Mouse (Mus musculus) megakaryocyte, embryonic 14.5 days (primary cell): ENCODE measurements around the gene Traf6. TPM values are rescaled to one million over a fixed set of nuclear protein-coding genes. Genes with fewer than 3 reads are reported as not detected.

ENCODE experiments used
- H3K27me3 ChIP-seq: replicated peaks from 2 replicates; pipeline ENCODE3; 2012; ENCODE audit warnings: inconsistent platforms
- H3K36me3 ChIP-seq: replicated peaks from 2 replicates; pipeline ENCODE3; 2012; ENCODE audit warnings: low read length, inconsistent platforms, mixed read lengths
- H3K4me1 ChIP-seq: 2 replicates; pipeline ENCODE4 v1.6.1; 2012; ENCODE audit warnings: inconsistent platforms
- H3K4me3 ChIP-seq: replicated peaks from 2 replicates; pipeline ENCODE3; 2012; ENCODE audit warnings: moderate library complexity, mild to moderate bottlenecking, inconsistent platforms
- H3K9me3 ChIP-seq: 2 replicates; pipeline ENCODE4 v1.6.1; 2012; ENCODE audit warnings: inconsistent platforms
- FLI1 ChIP-seq: IDR thresholded peaks from 2 replicates; pipeline ENCODE4 v1.6.1; 2012; ENCODE audit warnings: low read length, inconsistent platforms, mixed read lengths
- GATA1 ChIP-seq: IDR thresholded peaks from 3 replicates; pipeline ENCODE4 v1.6.1; 2012; ENCODE audit warnings: mixed read lengths, low read length, inconsistent platforms, borderline replicate concordance
- polyA plus RNA-seq: library from polyadenylated mRNA; stranded (reverse); fragments of >175 nt; gene quantifications from 2 replicates; pipeline ENCODE4 v1.2.3, GENCODE M21; 2012; ENCODE audit warnings: low replicate concordance; ENCODE audit not compliant: insufficient read depth

Gene Traf6
- polyA plus RNA-seq, 1 experiment: 0.78 TPM

DNA sequence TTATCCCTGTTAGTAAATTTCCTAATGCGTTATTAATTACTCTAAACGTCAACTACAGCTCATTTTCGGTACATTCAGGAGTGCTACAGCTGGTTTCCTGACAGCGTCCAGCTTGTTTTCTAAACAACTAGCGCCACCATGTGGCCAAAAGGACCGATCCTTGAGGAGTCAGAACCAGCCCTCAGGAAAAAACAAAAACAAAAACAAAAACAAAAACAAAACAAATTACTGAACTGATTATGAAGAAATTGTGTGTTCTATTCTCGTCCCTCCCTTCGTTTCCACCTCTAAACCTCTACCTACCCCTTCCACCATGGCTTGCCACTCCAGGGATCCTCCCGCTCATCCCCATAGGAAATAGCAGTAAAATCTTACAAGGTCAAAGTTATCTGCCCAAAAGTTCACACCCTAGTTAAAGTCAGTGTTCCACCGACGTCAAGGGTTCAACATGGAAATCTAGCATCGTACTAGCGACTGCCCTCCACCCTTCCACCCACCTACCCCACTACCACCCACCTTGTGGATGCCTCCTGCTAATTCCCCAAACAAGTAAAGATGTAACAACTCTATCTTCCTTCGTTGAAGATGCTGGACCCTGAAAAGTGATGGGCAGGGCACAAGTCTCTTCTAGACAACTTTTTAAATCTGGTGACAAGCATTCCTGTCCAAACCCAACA lies 25.2 kb upstream of the Traf6 start:
- Histone ChIP-seq H3K4me1 (peaks cover 19% of the 10 kb centered on the region), H3K36me3 (no peaks in the 10 kb centered on the region), H3K4me3 (peak overlapping the region; percentile 88), H3K9me3 (no peaks in the 10 kb centered on the region), H3K27me3 (peaks cover 13% of the 10 kb centered on the region)
- TF ChIP-seq GATA1 (no peak), FLI1 (no peak)

DNA sequence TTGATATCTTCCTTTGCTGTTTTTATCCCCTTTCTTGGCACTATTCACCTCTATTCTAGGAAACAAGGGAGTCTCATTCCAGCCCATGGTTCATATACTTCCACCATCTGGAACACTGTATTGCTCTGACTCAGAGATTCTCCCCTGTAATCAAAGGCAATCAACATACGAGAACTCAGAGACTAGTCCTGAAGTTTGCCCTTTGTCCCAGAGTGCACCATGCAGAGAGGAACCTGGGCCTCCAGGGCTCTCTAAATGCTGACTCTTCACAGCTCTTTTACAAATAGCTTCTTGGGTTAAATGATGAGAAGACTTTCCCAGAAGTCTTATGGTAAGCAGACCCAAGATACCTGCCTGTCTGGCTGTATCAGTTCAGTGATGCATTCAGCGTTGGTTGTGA lies 17.7 kb upstream of the Traf6 start:
- Histone ChIP-seq H3K36me3 (no peaks in the 10 kb centered on the region), H3K9me3 (no peaks in the 10 kb centered on the region), H3K4me3 (no peak overlapping the region), H3K27me3 (peaks cover 11% of the 10 kb centered on the region), H3K4me1 (peaks cover 9% of the 10 kb centered on the region)
- no peak for TF ChIP-seq FLI1
- no peak for TF ChIP-seq GATA1

DNA sequence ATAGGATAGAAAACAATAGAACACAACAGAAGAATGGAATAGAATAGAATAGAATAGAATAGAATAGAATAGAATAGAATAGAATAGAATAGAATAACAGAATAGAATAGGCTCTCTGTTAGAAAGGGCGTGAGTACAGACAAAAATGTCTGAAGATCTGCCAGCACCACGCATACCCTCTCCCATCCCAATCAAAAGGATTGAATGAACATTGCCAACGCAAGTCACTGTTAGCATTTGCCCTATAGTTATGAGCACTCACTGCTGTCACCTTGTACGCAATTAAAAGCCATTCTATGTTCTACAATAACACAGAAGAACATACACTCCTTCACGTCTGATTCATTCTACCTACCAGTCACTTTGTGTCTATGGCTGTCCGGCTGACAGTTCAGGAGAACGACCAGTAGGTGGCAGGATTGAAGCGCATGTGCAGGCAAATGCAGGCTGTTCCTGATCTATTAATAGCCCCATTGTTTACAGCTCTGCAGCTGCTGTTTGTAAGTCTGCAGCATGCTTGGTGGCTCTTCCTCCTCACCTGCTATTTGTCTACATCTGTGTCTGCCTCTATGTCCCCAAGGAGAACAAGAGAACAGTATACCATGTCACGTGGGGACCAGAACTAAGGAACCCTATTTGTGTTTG lies 13.0 kb upstream of the Traf6 start:
- H3K9me3 ChIP-seq: peaks cover 7% of the 10 kb centered on the region
- no peaks in the 10 kb centered on the region for H3K36me3 ChIP-seq
- peaks cover 7% of the 10 kb centered on the region for H3K27me3 ChIP-seq
- no peak for TF ChIP-seq FLI1
- TF ChIP-seq GATA1: no peak
- H3K4me1 ChIP-seq: peaks cover 17% of the 10 kb centered on the region
- H3K4me3 ChIP-seq: peak overlapping the region; percentile 47

DNA sequence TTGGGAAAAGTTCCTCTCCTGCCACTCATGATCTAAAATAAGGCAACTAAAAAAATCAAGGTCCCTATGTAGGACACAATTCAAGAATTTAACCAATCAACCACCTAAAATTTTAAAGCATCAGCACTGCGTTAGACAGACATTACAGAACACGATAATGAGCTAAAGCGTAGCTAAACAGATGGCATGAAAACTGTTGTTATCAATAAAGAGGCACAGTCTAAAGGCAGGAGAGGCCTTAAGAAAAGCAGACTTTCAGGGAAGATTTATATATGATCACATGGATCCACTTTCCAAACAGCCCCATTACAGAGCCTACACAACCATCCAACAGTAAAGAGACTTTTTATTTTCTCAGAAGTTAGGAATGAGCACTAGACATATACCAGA lies 12.5 kb upstream of the Traf6 start:
- Histone ChIP-seq H3K9me3 (peaks cover 7% of the 10 kb centered on the region), H3K4me3 (no peak overlapping the region), H3K27me3 (peaks cover 7% of the 10 kb centered on the region), H3K36me3 (no peaks in the 10 kb centered on the region), H3K4me1 (peaks cover 17% of the 10 kb centered on the region)
- TF ChIP-seq GATA1: no peak
- TF ChIP-seq FLI1: no peak

DNA sequence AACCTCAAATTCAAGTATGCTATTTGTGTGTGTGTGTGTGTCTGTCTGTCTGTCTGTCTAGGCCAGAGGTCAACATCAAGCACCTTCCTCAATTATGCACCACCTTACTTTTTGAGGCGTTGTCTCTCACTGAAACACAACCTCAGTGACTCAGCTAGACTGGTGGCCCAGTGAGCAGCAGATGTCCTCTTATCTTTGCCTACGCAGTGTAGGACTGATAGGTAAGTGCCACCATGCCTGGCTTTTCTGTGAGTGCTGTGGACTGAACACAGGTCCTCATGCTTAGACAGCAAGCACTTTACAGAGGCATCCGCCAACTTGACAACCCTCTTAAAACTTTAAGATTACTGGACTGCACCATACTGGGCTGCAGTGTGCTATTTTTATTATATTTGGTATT lies 9.5 kb upstream of the Traf6 start:
- peaks cover 7% of the 10 kb centered on the region for H3K9me3 ChIP-seq
- H3K4me3 ChIP-seq: no peak overlapping the region
- peaks cover 14% of the 10 kb centered on the region for H3K4me1 ChIP-seq
- peaks cover 10% of the 10 kb centered on the region for H3K27me3 ChIP-seq
- H3K36me3 ChIP-seq: no peaks in the 10 kb centered on the region
- no peak for TF ChIP-seq GATA1
- no peak for TF ChIP-seq FLI1

DNA sequence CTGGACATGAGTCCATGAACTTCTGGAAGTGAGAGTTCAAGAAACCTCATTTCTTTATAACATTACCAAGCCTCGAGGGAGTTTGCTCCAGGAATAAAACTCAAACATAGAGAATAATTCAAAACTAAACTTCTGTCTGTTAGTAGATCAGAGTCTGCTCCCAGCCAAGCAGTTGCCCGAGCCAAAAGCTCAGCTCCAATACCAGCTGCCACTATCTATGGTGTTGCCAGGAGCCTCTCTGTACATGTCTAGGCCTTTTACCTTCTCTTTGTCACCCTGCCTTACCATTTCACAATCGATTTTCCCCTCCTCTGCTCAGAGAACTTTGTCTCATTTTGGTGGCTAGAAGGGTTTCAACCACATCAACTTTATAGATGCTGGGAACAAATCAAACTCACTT lies 4.7 kb upstream of the Traf6 start:
- no peaks in the 10 kb centered on the region for H3K36me3 ChIP-seq
- TF ChIP-seq FLI1 (no peak), GATA1 (no peak)
- H3K4me1 ChIP-seq: peaks cover 10% of the 10 kb centered on the region

DNA sequence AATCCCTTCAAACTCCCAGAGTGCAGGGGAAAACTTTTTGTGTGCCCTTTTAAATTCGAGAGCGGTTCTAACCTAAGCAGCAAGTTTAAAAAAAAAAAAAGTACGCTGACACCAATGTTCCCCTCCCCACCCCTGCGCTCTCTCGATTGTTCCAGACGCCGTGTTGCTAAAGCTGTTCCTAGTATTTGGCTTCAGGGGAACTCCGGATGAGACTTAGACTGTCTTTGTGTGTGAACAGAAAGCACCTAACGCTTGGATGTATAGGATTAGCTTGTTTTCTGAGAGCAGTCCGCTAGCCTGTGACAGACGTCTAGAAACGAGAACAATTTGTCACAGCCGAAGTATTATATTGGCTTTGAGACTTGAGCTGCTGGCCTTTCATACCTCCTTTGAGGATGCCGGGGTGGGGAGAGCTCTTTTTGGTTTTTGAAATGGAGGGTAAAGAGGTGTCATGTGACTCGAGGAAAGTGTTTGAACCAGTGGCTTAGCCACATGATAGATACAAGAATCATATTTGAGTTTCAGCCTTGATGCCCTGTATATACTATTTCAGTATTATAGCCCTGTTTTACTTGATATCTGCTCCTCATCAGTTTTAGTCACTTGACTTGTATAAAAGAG lies 1.0 kb downstream of the Traf6 start:
- Histone ChIP-seq H3K27me3 (peaks cover 4% of the 10 kb centered on the region), H3K4me1 (peaks cover 35% of the 10 kb centered on the region), H3K4me3 (peak overlapping the region; percentile 96), H3K36me3 (peaks cover 29% of the 10 kb centered on the region), H3K9me3 (no peaks in the 10 kb centered on the region)
- TF ChIP-seq FLI1: no peak
- TF ChIP-seq GATA1: no peak

More for the DNA sequence above, 4.7 kb upstream of the Traf6 start:
- H3K4me3 ChIP-seq: no peak overlapping the region
- H3K27me3 ChIP-seq: peaks cover 12% of the 10 kb centered on the region
- H3K9me3 ChIP-seq: peaks cover 7% of the 10 kb centered on the region

DNA sequence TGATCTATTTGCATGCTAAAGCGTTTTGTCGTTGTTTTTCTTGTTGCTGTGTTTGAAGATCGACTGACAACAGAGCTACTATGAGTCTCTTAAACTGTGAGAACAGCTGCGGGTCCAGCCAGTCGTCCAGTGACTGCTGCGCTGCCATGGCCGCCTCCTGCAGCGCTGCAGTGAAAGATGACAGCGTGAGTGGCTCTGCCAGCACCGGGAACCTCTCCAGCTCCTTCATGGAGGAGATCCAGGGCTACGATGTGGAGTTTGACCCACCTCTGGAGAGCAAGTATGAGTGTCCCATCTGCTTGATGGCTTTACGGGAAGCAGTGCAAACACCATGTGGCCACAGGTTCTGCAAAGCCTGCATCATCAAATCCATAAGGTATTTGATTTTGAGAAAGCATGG lies 6.2 kb downstream of the Traf6 start:
- H3K9me3 ChIP-seq: no peaks in the 10 kb centered on the region
- no peak overlapping the region for H3K4me3 ChIP-seq
- H3K27me3 ChIP-seq: no peaks in the 10 kb centered on the region
- H3K4me1 ChIP-seq: peaks cover 25% of the 10 kb centered on the region
- TF ChIP-seq FLI1: no peak
- TF ChIP-seq GATA1: no peak
- H3K36me3 ChIP-seq: peaks cover 79% of the 10 kb centered on the region

DNA sequence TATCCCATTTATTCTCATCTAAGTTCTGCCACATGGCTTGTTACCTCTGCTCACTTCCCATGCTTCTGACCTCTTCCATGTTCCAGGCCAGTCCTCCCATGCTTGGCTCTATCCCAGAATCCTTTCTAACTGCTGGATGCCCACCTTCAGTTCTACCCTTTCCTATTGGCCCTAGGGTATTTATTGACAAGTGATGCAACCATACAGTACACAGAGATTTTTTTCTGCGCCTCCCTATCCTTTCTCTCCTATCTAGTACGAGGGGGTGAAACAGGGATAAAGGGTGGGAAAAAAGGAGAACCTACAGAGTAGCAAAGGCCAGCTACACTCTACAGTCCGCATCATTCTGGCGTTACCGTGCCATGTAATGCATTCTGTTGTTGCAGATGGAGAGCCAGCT lies 9.8 kb downstream of the Traf6 start:
- Histone ChIP-seq H3K9me3 (no peaks in the 10 kb centered on the region), H3K4me1 (no peaks in the 10 kb centered on the region), H3K36me3 (peaks cover 97% of the 10 kb centered on the region), H3K27me3 (no peaks in the 10 kb centered on the region), H3K4me3 (no peak overlapping the region)
- no peak for TF ChIP-seq FLI1
- no peak for TF ChIP-seq GATA1

DNA sequence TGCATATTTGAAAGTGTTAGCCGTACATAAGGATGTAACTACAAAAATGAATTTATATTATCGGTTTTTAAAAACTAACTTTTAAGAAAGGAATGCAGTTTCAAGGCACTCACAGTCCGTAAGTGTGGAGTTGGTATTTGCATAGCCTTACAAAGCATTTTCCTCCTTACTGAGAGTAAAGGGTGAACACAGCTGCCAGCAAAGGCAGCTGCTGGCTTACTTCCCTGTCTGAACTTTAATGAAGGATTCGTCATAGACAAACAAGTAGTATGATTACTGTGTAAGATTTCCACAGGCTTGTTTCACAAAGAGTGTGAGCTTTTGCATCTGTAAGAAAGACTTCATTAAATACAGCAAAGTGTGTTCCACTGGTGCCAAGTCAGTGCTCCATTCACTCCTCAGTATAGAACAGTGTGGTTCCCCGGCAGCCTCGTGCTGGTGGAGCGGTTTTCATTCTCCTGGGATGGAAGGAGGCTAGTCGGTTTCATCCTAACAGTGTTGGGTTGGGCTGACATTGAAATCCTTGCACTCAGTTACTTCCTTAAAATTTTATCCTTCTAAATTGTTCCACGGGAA lies 12.1 kb downstream of the Traf6 start:
- TF ChIP-seq GATA1: no peak
- TF ChIP-seq FLI1: no peak
- no peaks in the 10 kb centered on the region for H3K9me3 ChIP-seq
- H3K36me3 ChIP-seq: peaks cover 90% of the 10 kb centered on the region
- peaks cover 5% of the 10 kb centered on the region for H3K4me1 ChIP-seq
- no peaks in the 10 kb centered on the region for H3K27me3 ChIP-seq
- H3K4me3 ChIP-seq: no peak overlapping the region
